Mouse (Mus musculus): ENCODE data around the gene Casc4.

Gene Casc4

GRCm38 (mm10) chr2:121866632-121867050 lies at the start of gene Casc4:
Casc4 (plus strand) TSS chr2:121866970.
- peak; percentile 86 for DNase-seq

- DNase-seq: no peak
Measured at GRCm38 (mm10) chr2:121821787-121822186, 45.0 kb upstream of the Casc4 start.

DNA sequence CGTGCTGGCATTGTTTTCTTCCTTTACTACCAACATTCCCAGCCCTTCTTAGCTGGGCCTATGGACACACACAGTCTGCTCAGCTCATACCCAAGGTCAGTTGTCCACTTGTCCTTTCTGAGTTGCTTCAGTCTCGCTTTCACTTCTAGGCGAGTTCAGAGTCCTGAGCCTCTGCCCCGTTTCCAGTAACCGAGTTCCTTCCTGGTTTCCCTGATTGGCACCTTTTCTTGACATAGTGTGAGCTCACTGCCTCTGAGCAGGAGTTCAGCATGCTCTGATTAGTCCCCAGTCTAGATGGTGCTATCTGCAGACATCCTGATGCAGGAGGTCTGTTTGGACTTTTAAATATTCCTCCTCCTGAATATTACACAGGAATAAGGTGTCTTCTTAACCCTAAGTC lies 42.1 kb upstream of the Casc4 start:
- DNase-seq: no peak

GRCm38 (mm10) chr2:121826189-121826588 lies 40.6 kb upstream of the Casc4 start:
- no peak for DNase-seq

DNA sequence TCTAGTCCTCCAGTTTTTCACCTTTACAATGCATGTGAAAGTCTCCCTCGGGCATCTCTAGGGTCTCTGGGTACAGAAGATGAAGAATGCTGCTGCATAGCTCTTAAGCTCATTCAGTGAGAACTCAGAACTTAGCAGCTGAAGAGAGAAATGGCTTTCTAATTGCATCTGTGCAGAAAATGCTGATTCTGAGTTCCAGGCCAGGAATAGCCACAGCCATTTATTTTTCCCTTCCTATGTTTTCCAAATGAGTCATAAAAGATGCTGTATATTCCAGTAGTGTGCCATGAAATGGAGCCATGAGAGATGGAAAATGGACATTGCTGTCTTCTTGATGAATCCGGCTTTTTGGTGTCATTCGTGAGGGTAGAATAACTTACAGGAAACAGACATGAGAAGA lies 38.4 kb upstream of the Casc4 start:
- DNase-seq: no peak

DNA sequence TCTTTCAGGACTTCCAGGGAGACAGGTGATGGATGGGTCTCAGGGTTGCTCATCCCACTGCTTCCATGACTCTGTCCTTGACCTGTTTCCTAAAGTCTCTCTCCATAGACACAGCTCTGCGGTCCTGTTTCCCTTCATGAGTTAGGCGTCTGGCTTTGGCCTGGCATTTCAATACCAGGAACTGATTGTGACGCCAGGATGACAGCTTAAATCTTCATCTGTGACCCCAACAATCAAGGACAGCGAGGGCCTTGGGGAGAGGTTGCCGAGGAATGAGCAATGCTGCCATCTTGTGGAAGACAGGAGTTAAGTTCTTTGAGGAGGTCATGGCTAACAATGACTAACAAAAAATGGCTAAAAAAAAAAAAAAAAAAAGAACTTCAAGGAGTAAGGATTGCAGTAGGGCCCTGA lies 34.3 kb upstream of the Casc4 start:
- DNase-seq: peak; percentile 49

DNA sequence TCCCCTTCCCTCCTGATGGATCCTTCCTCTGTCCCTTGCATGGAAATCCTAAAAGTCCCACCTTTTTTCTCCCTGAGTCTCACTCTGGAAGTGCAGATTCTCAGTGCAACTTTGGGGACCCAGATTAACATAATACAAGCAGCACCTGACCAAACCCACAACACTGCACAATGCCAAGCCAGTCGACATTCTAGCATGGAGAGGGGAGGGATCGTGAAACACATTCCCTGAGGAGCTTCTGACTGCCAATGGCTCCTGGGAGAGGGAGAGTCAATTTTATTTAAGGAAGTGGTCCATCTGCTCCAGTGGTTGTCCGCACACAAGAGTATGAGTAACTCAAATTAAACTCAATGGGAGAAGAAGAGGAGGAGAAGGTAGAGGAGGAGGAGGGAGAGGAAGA lies 31.8 kb upstream of the Casc4 start:
- no peak for DNase-seq

DNA sequence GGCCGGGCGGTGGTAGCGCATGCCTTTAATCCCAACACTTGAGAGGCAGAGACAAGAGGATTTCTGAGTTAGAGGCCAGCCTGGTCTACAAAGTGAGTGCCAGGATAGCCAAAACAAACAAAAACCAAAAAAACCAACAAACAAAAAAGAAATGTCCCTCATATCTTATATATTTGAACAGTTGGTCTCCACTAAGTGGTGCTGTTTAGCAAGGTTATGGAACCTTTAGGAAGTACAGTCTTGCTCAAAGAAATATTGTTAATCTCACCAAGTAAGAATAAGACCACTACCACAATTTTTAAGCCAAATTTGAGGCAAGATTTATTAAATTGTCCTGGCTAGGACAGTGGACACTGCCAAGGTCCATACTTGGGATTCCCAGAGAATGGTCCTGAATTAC lies 25.3 kb upstream of the Casc4 start:
- no peak for DNase-seq

GRCm38 (mm10) chr2:121842249-121842648 lies 24.5 kb upstream of the Casc4 start:
- DNase-seq: no peak

DNA sequence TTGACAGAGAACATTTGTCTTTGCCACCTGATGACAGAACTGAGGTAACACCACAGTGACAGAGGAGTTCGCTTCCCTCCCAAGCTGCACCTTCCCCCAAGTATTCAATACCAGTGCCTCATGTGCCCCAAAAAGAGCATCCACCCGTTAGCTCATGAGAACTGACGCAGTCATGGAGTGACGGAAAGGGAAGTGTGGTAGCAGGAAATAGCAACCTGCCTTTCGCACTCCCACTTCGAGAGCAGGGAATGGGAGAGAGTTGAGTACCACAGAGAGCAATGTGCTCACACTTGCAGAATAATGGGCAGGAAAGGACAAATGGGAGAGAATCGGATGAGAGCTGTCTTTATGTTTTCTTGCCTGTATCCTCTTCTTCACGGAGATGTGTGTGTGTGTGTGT lies 20.7 kb upstream of the Casc4 start:
- no peak for DNase-seq

DNA sequence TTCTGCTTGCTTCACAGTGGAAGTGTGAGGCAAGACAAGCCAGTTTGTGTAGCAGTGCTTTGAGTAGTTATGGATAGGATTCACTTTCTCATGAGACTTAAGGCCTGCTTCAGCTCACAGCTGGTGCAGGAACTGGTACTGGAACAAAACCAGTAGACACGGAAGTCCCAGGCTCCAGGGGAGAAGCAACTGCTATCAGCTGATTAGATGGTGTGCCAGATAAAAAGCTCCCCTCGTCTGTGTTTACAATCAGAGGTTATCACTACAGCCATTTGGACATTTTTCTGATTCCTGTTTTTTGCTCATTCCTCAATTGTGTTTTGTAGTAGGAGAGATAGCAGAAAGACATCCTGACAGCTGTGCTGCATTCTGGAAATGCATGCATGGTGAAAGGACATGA lies 14.7 kb upstream of the Casc4 start:
- no peak for DNase-seq

GRCm38 (mm10) chr2:121853974-121854373 lies 12.8 kb upstream of the Casc4 start:
- no peak for DNase-seq

GRCm38 (mm10) chr2:121859380-121859980 lies 7.3 kb upstream of the Casc4 start:
- no peak for DNase-seq

- peak; percentile 22 for DNase-seq
Measured at GRCm38 (mm10) chr2:121866071-121866601, 634 bp upstream of the Casc4 start.

- peak; percentile 30 for DNase-seq
Measured at GRCm38 (mm10) chr2:121867051-121867928, 520 bp downstream of the Casc4 start.

DNA sequence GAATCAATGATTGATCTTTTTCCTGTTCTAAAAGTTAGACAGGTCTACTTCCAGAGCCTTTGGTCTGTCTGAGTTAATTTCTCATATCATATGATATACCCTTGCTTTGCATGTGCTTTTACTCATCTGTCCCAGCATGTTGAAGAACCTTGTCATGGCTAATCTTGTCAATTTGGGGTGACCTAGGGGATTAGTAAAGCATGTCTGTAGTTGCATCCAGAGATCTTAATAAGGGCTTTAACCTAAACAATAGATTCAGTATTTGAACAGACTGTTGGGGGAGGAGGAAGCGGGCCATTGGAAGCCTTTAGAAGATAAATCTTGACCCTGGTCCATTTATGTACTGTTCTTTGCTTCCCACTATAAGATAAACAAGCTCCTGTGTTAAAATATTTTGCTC lies 12.7 kb downstream of the Casc4 start:
- no peak for DNase-seq

DNA sequence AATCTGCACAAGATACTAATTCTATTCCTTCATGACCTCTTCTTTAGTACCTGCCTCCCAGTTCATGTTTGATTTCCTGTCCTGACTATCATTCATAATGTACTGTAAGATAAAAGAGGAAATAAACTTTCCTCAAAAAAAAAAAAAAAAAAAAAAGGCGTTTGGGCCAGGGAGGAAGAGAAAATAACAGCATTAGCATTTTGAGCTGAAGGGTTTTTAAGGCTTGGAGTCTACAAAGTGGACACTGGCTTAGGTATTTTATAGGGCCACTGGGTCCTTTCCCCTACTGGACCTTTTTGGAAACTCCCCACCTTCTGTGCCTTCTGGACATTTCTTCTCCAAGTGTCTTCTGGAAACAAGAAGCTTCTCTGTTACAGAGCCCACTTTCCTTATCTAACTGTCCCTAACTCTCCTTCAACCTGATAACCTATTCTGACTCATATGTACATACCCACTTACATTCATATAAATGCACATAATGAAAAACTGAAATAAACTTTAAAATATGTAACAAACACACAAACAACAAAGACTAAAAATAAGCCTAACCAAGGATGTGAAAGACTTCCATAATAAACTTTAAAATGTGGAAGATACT lies 18.8 kb downstream of the Casc4 start:
- no peak for DNase-seq

- peak; percentile 42 for DNase-seq
Measured at GRCm38 (mm10) chr2:121886406-121886805, 19.6 kb downstream of the Casc4 start.

GRCm38 (mm10) chr2:121888720-121889497 lies 22.1 kb downstream of the Casc4 start:
- peak; percentile 38 for DNase-seq

DNA sequence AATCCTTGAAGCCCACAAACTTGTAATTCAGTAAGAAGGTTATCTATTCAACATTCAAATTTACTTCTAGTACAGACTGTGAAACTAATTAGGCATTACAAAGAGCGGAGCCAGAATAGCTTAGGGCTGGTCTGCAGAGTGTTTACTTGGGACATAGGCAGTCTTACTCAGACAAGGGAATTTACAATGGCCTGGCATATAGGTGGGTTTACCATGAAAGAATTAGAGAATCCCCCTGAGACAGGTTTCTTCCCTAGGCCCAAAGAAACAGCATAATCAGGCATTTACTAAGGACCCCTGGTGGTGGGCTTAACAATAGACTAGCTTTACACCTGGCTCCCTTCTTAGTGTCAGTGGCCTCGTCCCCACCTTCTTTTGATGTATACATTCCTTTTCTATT lies 28.5 kb downstream of the Casc4 start:
- no peak for DNase-seq

DNA sequence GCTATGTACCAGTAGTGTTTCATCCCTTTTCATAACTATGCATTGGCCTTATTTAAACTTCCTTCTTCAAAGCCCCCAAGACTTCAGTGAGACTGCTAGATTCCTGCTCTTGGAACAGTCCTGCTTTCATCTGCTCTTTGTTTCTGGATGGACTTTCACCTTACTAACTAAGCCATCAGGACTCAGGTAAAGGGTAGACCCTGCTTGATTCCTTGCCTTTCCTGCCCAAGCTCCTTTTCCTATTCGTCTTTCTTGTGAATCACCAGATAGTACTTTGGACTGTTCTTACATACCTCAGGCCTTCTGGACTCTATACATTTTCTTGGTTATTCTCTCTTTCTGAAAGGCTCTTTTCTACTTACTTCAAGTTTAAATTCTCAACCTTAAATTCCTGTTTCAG lies 30.1 kb downstream of the Casc4 start:
- DNase-seq: no peak

DNA sequence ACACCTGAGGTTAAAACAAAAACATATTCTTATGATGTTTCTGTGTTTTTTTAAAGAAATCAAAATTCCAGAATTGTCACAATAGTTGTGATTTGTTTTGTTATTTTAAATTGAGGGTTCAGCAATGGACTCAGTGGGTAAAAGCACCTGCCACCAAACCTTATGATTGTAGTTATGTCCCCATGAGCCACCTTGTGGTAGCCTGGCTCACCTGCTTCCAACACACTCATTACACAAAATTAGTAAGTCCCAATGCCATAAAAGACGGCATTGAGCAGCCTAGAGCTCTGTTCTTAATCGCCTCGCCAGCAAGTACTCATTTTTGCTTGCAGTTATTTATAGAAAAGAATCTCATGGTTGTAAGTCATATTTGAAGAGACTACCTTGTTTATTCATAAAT lies 43.2 kb downstream of the Casc4 start:
- DNase-seq: no peak

Measured in kidney, adult 9 months (tissue).